Mouse (Mus musculus) heart, adult 2 months (tissue): ENCODE data around the gene Fkbp1a.

Experiments
- EP300 ChIP-seq: fragments of 200-500 bp; IDR thresholded peaks from 2 replicates; pipeline ENCODE4 v1.6.1; 2011; ENCODE audit warnings: low read depth, low read length, control low read depth; ENCODE audit not compliant: insufficient read depth
- POLR2A ChIP-seq: fragments of 200-500 bp; IDR thresholded peaks from 2 replicates; pipeline ENCODE4 v1.6.1; 2011; ENCODE audit warnings: mild to moderate bottlenecking, low read depth, low read length, control low read depth; ENCODE audit not compliant: insufficient read depth

DNA sequence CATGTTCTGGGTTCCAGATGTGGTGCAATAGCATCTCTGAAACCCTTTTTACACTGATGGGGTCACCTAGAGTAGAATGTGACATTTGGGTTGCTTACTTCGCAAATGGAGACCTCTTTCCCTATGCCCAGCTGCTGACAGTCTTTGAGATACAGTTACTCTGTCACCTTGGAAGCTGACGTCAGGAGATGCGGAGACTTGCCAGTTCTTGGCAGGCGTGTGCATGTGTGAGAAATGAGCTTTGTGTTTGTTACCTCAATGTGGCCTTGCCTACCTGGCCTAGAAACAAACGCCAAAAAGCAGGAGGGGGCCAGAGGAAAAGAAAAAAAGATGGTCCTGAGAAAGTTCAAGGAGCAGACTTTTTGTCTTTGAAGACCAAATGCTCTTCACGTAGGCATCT lies 24.6 kb downstream of the Fkbp1a start:
- no peak for TF ChIP-seq POLR2A
- no peak for TF ChIP-seq EP300
